Mouse (Mus musculus): ENCODE measurements around the gene Vmn1r160. TPM values are rescaled to one million over a fixed set of nuclear protein-coding genes. Genes with fewer than 3 reads are reported as not detected.
"Not testable (repeated sequence)": the region's sequence is repeated elsewhere in the genome, so short reads cannot be mapped to it uniquely, and the experiment has no call there.

The Vmn1r160 gene
- not detected for polyA plus RNA-seq (2017; shearing (Covaris generic))

- ATAC-seq, result not testable (repeated sequence)
These were observed at the start of gene Vmn1r160 for GRCm38 (mm10) chr7:22870924-22871323. TSS of gene Vmn1r160 (plus strand) at chr7:22871224.

GRCm38 (mm10) chr7:22843505-22843904 lies 27.5 kb upstream of the Vmn1r160 start, which contains the start of gene Vmn1r159:
TSS of gene Vmn1r159 (minus strand) at chr7:22843605.
- ATAC-seq, result not testable (repeated sequence)

Other genes starting within 250 kb of the Vmn1r160 start
- not detected for gene Vmn1r155, start 213.2 kb upstream of the Vmn1r160 start, polyA plus RNA-seq (2017; shearing (Covaris generic))
- gene Gm8693, start 178.9 kb upstream of the Vmn1r160 start, polyA plus RNA-seq (2017; shearing (Covaris generic)), result not detected
- gene Gm4567, start 151.5 kb upstream of the Vmn1r160 start, polyA plus RNA-seq (2017; shearing (Covaris generic)), result not detected
- not detected for gene Vmn1r157, start 109.5 kb upstream of the Vmn1r160 start, polyA plus RNA-seq (2017; shearing (Covaris generic))
- gene Vmn1r158, start 80.4 kb upstream of the Vmn1r160 start, polyA plus RNA-seq (2017; shearing (Covaris generic)), result not detected
- not detected for gene Vmn1r159, start 27.6 kb upstream of the Vmn1r160 start, polyA plus RNA-seq (2017; shearing (Covaris generic))
- not detected for gene Gm4214, start 113.4 kb downstream of the Vmn1r160 start, polyA plus RNA-seq (2017; shearing (Covaris generic))
- not detected for gene Gm4216, start 148.7 kb downstream of the Vmn1r160 start, polyA plus RNA-seq (2017; shearing (Covaris generic))
- not detected for gene Vmn1r163, start 184.3 kb downstream of the Vmn1r160 start, polyA plus RNA-seq (2017; shearing (Covaris generic))
- not detected for gene Gm8720, start 196.2 kb downstream of the Vmn1r160 start, polyA plus RNA-seq (2017; shearing (Covaris generic))

All from CD4-positive, CD25-positive, alpha-beta regulatory T cell, adult 4 months (primary cell).